Mouse (Mus musculus): ENCODE measurements around the gene Il17c. TPM values are rescaled to one million over a fixed set of nuclear protein-coding genes. Genes with fewer than 3 reads are reported as not detected.

Gene Il17c
- 0.61 TPM in 1 of 2 replicates, not detected in the other for polyA plus RNA-seq (2015; fragmentation: Nextera tagmentation; extraction: Ambion mirVana)

- peaks cover 9% of the 10 kb centered on the region; the same call in 1 of the 2 replicates for H3K36me3 ChIP-seq (ENCODE audit: control insufficient read depth, insufficient read depth)
- H3K27me3 ChIP-seq (replicated peaks; ENCODE audit: control insufficient read depth, insufficient read depth, low read length) = no peaks in the 10 kb centered on the region
- no peaks in the 10 kb centered on the region for H3K4me1 ChIP-seq (replicated peaks; ENCODE audit: control insufficient read depth, insufficient read depth, low read length)
- H3K4me2 ChIP-seq (ENCODE audit: low read length) = no peak within 1 kb of the TSS
- no peak within 1 kb of the TSS for H3K27ac ChIP-seq (ENCODE audit: low read length)
- H3K9me3 ChIP-seq (ENCODE audit: control insufficient read depth, low read length) = no peaks in the 10 kb centered on the region
- no peak for ATAC-seq
- H3K9ac ChIP-seq (replicated peaks; ENCODE audit: low read depth, low read length) = no peak within 1 kb of the TSS
- WGBS = 81% methylated on average over 14 of the region's 14 CpGs
- no peak within 1 kb of the TSS for H3K4me3 ChIP-seq (replicated peaks; ENCODE audit: low read length)
These were observed at the start of gene Il17c for GRCm38 (mm10) chr8:122421376-122422070. TSS of gene Il17c (plus strand) at chr8:122422020.

GRCm38 (mm10) chr8:122375320-122375719 is 46.5 kb upstream of the Il17c start:
- Histone ChIP-seq H3K4me2 (ENCODE audit: low read length) (no peak overlapping the region), H3K36me3 (ENCODE audit: control insufficient read depth, insufficient read depth) (peaks cover 4% of the 10 kb centered on the region; the same call in 1 of the 2 replicates), H3K4me1 (replicated peaks; ENCODE audit: control insufficient read depth, insufficient read depth, low read length) (peaks cover 22% of the 10 kb centered on the region), H3K27me3 (replicated peaks; ENCODE audit: control insufficient read depth, insufficient read depth, low read length) (no peaks in the 10 kb centered on the region), H3K27ac (ENCODE audit: low read length) (no peak overlapping the region), H3K4me3 (replicated peaks; ENCODE audit: low read length) (no peak overlapping the region), H3K9ac (replicated peaks; ENCODE audit: low read depth, low read length) (no peak overlapping the region), H3K9me3 (ENCODE audit: control insufficient read depth, low read length) (no peaks in the 10 kb centered on the region)
- WGBS = 95% methylated on average over 7 of the region's 7 CpGs
- ATAC-seq = no peak

- peak overlapping the region; percentile 80 for H3K4me3 ChIP-seq (replicated peaks; ENCODE audit: low read length)
- H3K4me1 ChIP-seq (replicated peaks; ENCODE audit: control insufficient read depth, insufficient read depth, low read length) = peaks cover 24% of the 10 kb centered on the region
- peak overlapping the region; percentile 55 for H3K9ac ChIP-seq (replicated peaks; ENCODE audit: low read depth, low read length)
- 32% methylated on average over 13 of the region's 13 CpGs for WGBS
- no peaks in the 10 kb centered on the region for H3K27me3 ChIP-seq (replicated peaks; ENCODE audit: control insufficient read depth, insufficient read depth, low read length)
- ATAC-seq = no peak; the same call in 1 of the 2 replicates
- H3K9me3 ChIP-seq (ENCODE audit: control insufficient read depth, low read length) = no peaks in the 10 kb centered on the region
- H3K36me3 ChIP-seq (ENCODE audit: control insufficient read depth, insufficient read depth) = peaks cover 4% of the 10 kb centered on the region; the same call in 1 of the 2 replicates
- peak overlapping the region; percentile 62 for H3K4me2 ChIP-seq (ENCODE audit: low read length)
- H3K27ac ChIP-seq (ENCODE audit: low read length) = no peak overlapping the region
These were observed 46.0 kb upstream of the Il17c start for GRCm38 (mm10) chr8:122375751-122376364.

GRCm38 (mm10) chr8:122376365-122377231 is 45.2 kb upstream of the Il17c start, which contains the start of gene Zc3h18:
TSS of gene Zc3h18 (plus strand) at chr8:122376609.
- WGBS = under 1% methylated on average over 95 of the region's 107 CpGs
- H3K36me3 ChIP-seq (ENCODE audit: control insufficient read depth, insufficient read depth) = peaks cover 4% of the 10 kb centered on the region; the same call in 1 of the 2 replicates
- H3K27me3 ChIP-seq (replicated peaks; ENCODE audit: control insufficient read depth, insufficient read depth, low read length) = no peaks in the 10 kb centered on the region
- H3K27ac ChIP-seq (ENCODE audit: low read length) = peak within 1 kb of the TSS; percentile 88
- peak within 1 kb of the TSS; percentile 93 for H3K4me2 ChIP-seq (ENCODE audit: low read length)
- H3K9ac ChIP-seq (replicated peaks; ENCODE audit: low read depth, low read length) = peak within 1 kb of the TSS; percentile 81
- H3K4me3 ChIP-seq (replicated peaks; ENCODE audit: low read length) = peak within 1 kb of the TSS; percentile 80
- H3K9me3 ChIP-seq (ENCODE audit: control insufficient read depth, low read length) = no peaks in the 10 kb centered on the region
- peak; percentile 96 for ATAC-seq
- H3K4me1 ChIP-seq (replicated peaks; ENCODE audit: control insufficient read depth, insufficient read depth, low read length) = peaks cover 27% of the 10 kb centered on the region

- Histone ChIP-seq H3K36me3 (ENCODE audit: control insufficient read depth, insufficient read depth) (peaks cover 18% of the 10 kb centered on the region), H3K4me2 (ENCODE audit: low read length) (no peak overlapping the region), H3K4me1 (replicated peaks; ENCODE audit: control insufficient read depth, insufficient read depth, low read length) (peaks cover 11% of the 10 kb centered on the region), H3K27me3 (replicated peaks; ENCODE audit: control insufficient read depth, insufficient read depth, low read length) (no peaks in the 10 kb centered on the region), H3K9ac (replicated peaks; ENCODE audit: low read depth, low read length) (no peak overlapping the region), H3K9me3 (ENCODE audit: control insufficient read depth, low read length) (no peaks in the 10 kb centered on the region), H3K27ac (ENCODE audit: low read length) (no peak overlapping the region), H3K4me3 (replicated peaks; ENCODE audit: low read length) (no peak overlapping the region)
- WGBS = 85% methylated on average over 4 of the region's 4 CpGs
- ATAC-seq = no peak
These were observed 38.8 kb upstream of the Il17c start for GRCm38 (mm10) chr8:122383039-122383438.

GRCm38 (mm10) chr8:122389357-122389756 is 32.5 kb upstream of the Il17c start:
- Histone ChIP-seq H3K27ac (ENCODE audit: low read length) (no peak overlapping the region), H3K27me3 (replicated peaks; ENCODE audit: control insufficient read depth, insufficient read depth, low read length) (no peaks in the 10 kb centered on the region), H3K4me1 (replicated peaks; ENCODE audit: control insufficient read depth, insufficient read depth, low read length) (no peaks in the 10 kb centered on the region), H3K36me3 (ENCODE audit: control insufficient read depth, insufficient read depth) (peaks cover 29% of the 10 kb centered on the region), H3K4me2 (ENCODE audit: low read length) (no peak overlapping the region), H3K9ac (replicated peaks; ENCODE audit: low read depth, low read length) (no peak overlapping the region), H3K9me3 (ENCODE audit: control insufficient read depth, low read length) (no peaks in the 10 kb centered on the region), H3K4me3 (replicated peaks; ENCODE audit: low read length) (no peak overlapping the region)
- ATAC-seq = no peak
- WGBS = 89% methylated on average over 3 of the region's 3 CpGs

GRCm38 (mm10) chr8:122390758-122391157 is 31.1 kb upstream of the Il17c start:
- H3K4me3 ChIP-seq (replicated peaks; ENCODE audit: low read length) = no peak overlapping the region
- no peak for ATAC-seq
- no peak overlapping the region for H3K9ac ChIP-seq (replicated peaks; ENCODE audit: low read depth, low read length)
- no peaks in the 10 kb centered on the region for H3K27me3 ChIP-seq (replicated peaks; ENCODE audit: control insufficient read depth, insufficient read depth, low read length)
- no peak overlapping the region for H3K27ac ChIP-seq (ENCODE audit: low read length)
- peaks cover 29% of the 10 kb centered on the region for H3K36me3 ChIP-seq (ENCODE audit: control insufficient read depth, insufficient read depth)
- no peak overlapping the region for H3K4me2 ChIP-seq (ENCODE audit: low read length)
- no peaks in the 10 kb centered on the region for H3K4me1 ChIP-seq (replicated peaks; ENCODE audit: control insufficient read depth, insufficient read depth, low read length)
- WGBS = 91% methylated on average over 3 of the region's 3 CpGs
- no peaks in the 10 kb centered on the region for H3K9me3 ChIP-seq (ENCODE audit: control insufficient read depth, low read length)

- peaks cover 21% of the 10 kb centered on the region for H3K36me3 ChIP-seq (ENCODE audit: control insufficient read depth, insufficient read depth)
These were observed 28.1 kb upstream of the Il17c start for GRCm38 (mm10) chr8:122393717-122394116.

GRCm38 (mm10) chr8:122395291-122395690 is 26.5 kb upstream of the Il17c start:
- H3K9ac ChIP-seq (replicated peaks; ENCODE audit: low read depth, low read length) = no peak overlapping the region
- no peak for ATAC-seq
- no peaks in the 10 kb centered on the region for H3K4me1 ChIP-seq (replicated peaks; ENCODE audit: control insufficient read depth, insufficient read depth, low read length)
- H3K27me3 ChIP-seq (replicated peaks; ENCODE audit: control insufficient read depth, insufficient read depth, low read length) = no peaks in the 10 kb centered on the region
- no peak overlapping the region for H3K4me3 ChIP-seq (replicated peaks; ENCODE audit: low read length)
- peaks cover 18% of the 10 kb centered on the region for H3K36me3 ChIP-seq (ENCODE audit: control insufficient read depth, insufficient read depth)
- no peak overlapping the region for H3K4me2 ChIP-seq (ENCODE audit: low read length)
- WGBS = 81% methylated on average over 6 of the region's 6 CpGs
- no peak overlapping the region for H3K27ac ChIP-seq (ENCODE audit: low read length)
- no peaks in the 10 kb centered on the region for H3K9me3 ChIP-seq (ENCODE audit: control insufficient read depth, low read length)

More at GRCm38 (mm10) chr8:122393717-122394116, 28.1 kb upstream of the Il17c start:
- no peak for ATAC-seq
- H3K9ac ChIP-seq (replicated peaks; ENCODE audit: low read depth, low read length) = no peak overlapping the region
- no peaks in the 10 kb centered on the region for H3K4me1 ChIP-seq (replicated peaks; ENCODE audit: control insufficient read depth, insufficient read depth, low read length)
- H3K4me3 ChIP-seq (replicated peaks; ENCODE audit: low read length) = no peak overlapping the region
- H3K27me3 ChIP-seq (replicated peaks; ENCODE audit: control insufficient read depth, insufficient read depth, low read length) = no peaks in the 10 kb centered on the region
- no peak overlapping the region for H3K4me2 ChIP-seq (ENCODE audit: low read length)
- H3K27ac ChIP-seq (ENCODE audit: low read length) = no peak overlapping the region
- H3K9me3 ChIP-seq (ENCODE audit: control insufficient read depth, low read length) = no peaks in the 10 kb centered on the region
